Mouse (Mus musculus) kidney, adult 2 months (tissue): ENCODE data around the gene Zic1.

Experiments
- CTCF ChIP-seq: fragments of 200-500 bp; conservative IDR thresholded peaks from 2 replicates; pipeline ENCODE4 v1.5.1; 2011; ENCODE audit warnings: low read depth, mild to moderate bottlenecking, control low read depth, low read length, moderate library complexity, mixed read lengths; ENCODE audit not compliant: insufficient read depth, insufficient read length
- POLR2A ChIP-seq: fragments of 200-500 bp; IDR thresholded peaks from one replicate; pipeline ENCODE4 v1.6.1; 2011; ENCODE audit warnings: low read depth, low read length, control low read depth

DNA sequence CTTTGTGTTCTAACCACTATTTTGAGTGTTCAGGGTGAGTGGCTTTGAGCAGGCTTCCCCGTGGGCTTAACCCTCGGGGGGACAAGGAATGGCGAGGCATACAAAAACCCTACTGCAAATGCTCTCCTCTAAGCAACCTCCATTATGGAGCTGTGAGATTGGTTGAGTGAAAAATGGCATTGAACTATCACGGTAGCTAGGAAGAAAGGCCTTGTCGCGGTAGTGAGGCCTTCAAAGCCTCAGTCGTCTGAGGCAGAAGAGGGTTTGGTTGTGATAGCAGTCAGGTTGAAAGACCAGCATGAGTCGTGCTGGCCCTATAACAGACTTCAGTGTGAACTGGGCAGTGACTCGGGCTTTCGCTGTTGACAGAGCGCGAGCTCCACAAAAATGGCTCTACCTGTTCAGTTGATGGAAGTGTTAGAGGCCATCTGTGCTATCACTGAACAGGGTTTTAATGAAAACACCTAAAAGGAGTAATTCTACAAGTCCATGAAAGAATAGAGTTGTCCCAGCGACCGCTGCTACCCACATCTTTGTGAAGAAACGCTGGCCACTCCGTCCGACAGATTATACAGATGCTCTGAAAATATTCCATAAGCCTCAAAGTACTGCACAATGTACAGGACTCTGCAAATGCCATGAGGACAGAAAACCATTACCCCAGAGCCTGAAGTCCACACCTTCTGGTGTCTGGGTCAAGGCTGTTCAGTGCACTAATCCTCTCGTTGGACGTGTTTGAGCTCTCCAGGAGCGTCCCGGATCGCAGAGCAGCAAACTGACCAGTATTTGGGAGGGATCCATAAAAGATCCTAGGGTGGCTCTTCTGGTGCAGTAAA lies 11.0 kb downstream of the Zic1 start:
- TF ChIP-seq CTCF = no peak
- TF ChIP-seq POLR2A = no peak
